Mouse (Mus musculus) MEL (cell line): Measurements from ENCODE around the gene Hoxc5. TPM values are rescaled to one million over a fixed set of nuclear protein-coding genes. Genes with fewer than 3 reads are reported as not detected.

Experiments
- DNase-seq: peaks from one replicate; pipeline ENCODE4 v3.0.0; 2011; ENCODE audit warnings: low read depth, low spot score
- H3K27ac ChIP-seq: 2 replicates; pipeline ENCODE4 v1.5.1; 2012; ENCODE audit warnings: low read depth, mild to moderate bottlenecking, control low read depth, low read length, moderate library complexity; ENCODE audit not compliant: control insufficient read depth
- H3K27me3 ChIP-seq, 2 experiments: fragments of 150-350 bp in 1 of 2; sonication (generic) in 1 of 2; 2 replicates each; pipeline ENCODE4 v1.6.1; 2012; ENCODE audit warnings: low read length in 2 of 2, mild to moderate bottlenecking in 2 of 2, improper control_type of control experiment in 1 of 2, moderate library complexity in 1 of 2; ENCODE audit not compliant: insufficient read depth in 2 of 2, control insufficient read depth in 1 of 2
- H3K36me3 ChIP-seq, 2 experiments: 2 replicates each; pipeline ENCODE4 v1.6.1; 2012 to 2014; ENCODE audit warnings: low read length in 2 of 2, improper control_type of control experiment in 1 of 2, inconsistent platforms in 1 of 2, mild to moderate bottlenecking in 1 of 2; ENCODE audit not compliant: insufficient read depth in 2 of 2, control insufficient read depth in 1 of 2
- H3K4me1 ChIP-seq, 2 experiments: fragments of 150-350 bp in 1 of 2; sonication (generic) in 1 of 2; 2 replicates each; pipeline ENCODE4 v1.6.1; 2012; ENCODE audit warnings: low read length in 2 of 2, improper control_type of control experiment in 1 of 2, mild to moderate bottlenecking in 1 of 2; ENCODE audit not compliant: insufficient read depth in 2 of 2, control insufficient read depth in 1 of 2
- H3K4me3 ChIP-seq, 2 experiments: fragments of 150-350 bp in 1 of 2; sonication (generic) in 1 of 2; 2 replicates each; pipeline ENCODE4 v1.5.1; 2012; ENCODE audit warnings: low read depth in 2 of 2, low read length in 2 of 2, mild to moderate bottlenecking in 2 of 2, moderate library complexity in 2 of 2, control low read depth in 1 of 2, improper control_type of control experiment in 1 of 2; ENCODE audit not compliant: control insufficient read depth in 1 of 2, insufficient read depth in 1 of 2
- H3K79me2 ChIP-seq: 2 replicates; pipeline ENCODE4 v1.6.1; 2012; ENCODE audit warnings: mild to moderate bottlenecking, low read length, moderate library complexity; ENCODE audit not compliant: control insufficient read depth, poor library complexity, insufficient read depth
- H3K9ac ChIP-seq: 2 replicates; pipeline ENCODE4 v1.6.1; 2012; ENCODE audit warnings: low read depth, mild to moderate bottlenecking, control low read depth, low read length, moderate library complexity; ENCODE audit not compliant: control insufficient read depth, poor library complexity, severe bottlenecking
- H3K9me3 ChIP-seq: fragments of 150-350 bp; sonication (generic); replicated peaks from 2 replicates; pipeline ENCODE4 v1.6.1; 2012; ENCODE audit warnings: mild to moderate bottlenecking, low read length, improper control_type of control experiment, moderate library complexity; ENCODE audit not compliant: insufficient read depth
- BHLHE40 ChIP-seq: IDR thresholded peaks from 2 replicates; pipeline ENCODE4 v1.6.1; 2012; ENCODE audit warnings: low read depth, mild to moderate bottlenecking, inconsistent platforms, low read length, improper control_type of control experiment, borderline replicate concordance
- CHD1 ChIP-seq: IDR thresholded peaks from 2 replicates; pipeline ENCODE4 v1.6.1; 2012; ENCODE audit warnings: low read depth, mild to moderate bottlenecking, inconsistent platforms, low read length, improper control_type of control experiment
- CHD2 ChIP-seq: IDR thresholded peaks from 2 replicates; pipeline ENCODE4 v1.6.1; 2011; ENCODE audit warnings: low read length, improper control_type of control experiment
- CTCF ChIP-seq, 3 experiments: IDR thresholded peaks in 2 of 3; conservative IDR thresholded peaks in 1 of 3; 2 replicates each; pipeline ENCODE4 v1.5.1; 2011 to 2012; ENCODE audit warnings: low read length in 3 of 3, low read depth in 2 of 3, mild to moderate bottlenecking in 2 of 3, improper control_type of control experiment in 1 of 3, inconsistent platforms in 1 of 3, mixed read lengths in 1 of 3, moderate library complexity in 1 of 3; ENCODE audit not compliant: control insufficient read depth in 1 of 3, insufficient read depth in 1 of 3, poor library complexity in 1 of 3, severe bottlenecking in 1 of 3
- E2F4 ChIP-seq: IDR thresholded peaks from 2 replicates; pipeline ENCODE4 v1.6.1; 2011; ENCODE audit warnings: low read depth, low read length, improper control_type of control experiment, borderline replicate concordance
- ELF1 ChIP-seq: IDR thresholded peaks from 2 replicates; pipeline ENCODE4 v1.6.1; 2014; ENCODE audit warnings: low read depth, mild to moderate bottlenecking, inconsistent platforms, low read length, improper control_type of control experiment, moderate library complexity
- EP300 ChIP-seq, 2 experiments: IDR thresholded peaks; 2 replicates each; pipeline ENCODE4 v1.6.1; 2011; ENCODE audit warnings: improper control_type of control experiment in 2 of 2, low read length in 2 of 2, low read depth in 1 of 2, mild to moderate bottlenecking in 1 of 2
- ETS1 ChIP-seq: IDR thresholded peaks from 2 replicates; pipeline ENCODE4 v1.6.1; 2012; ENCODE audit warnings: low read depth, mild to moderate bottlenecking, inconsistent platforms, low read length, improper control_type of control experiment, moderate library complexity
- GABPA ChIP-seq: IDR thresholded peaks from 2 replicates; pipeline ENCODE4 v1.6.1; 2012; ENCODE audit warnings: low read depth, mild to moderate bottlenecking, inconsistent platforms, low read length, improper control_type of control experiment, moderate library complexity
- GATA1 ChIP-seq: IDR thresholded peaks from 2 replicates; pipeline ENCODE4 v1.6.1; 2011; ENCODE audit warnings: low read depth, low read length, improper control_type of control experiment
- HCFC1 ChIP-seq: IDR thresholded peaks from 2 replicates; pipeline ENCODE4 v1.6.1; 2012; ENCODE audit warnings: low read depth, mild to moderate bottlenecking, inconsistent platforms, low read length, improper control_type of control experiment, moderate library complexity
- JUND ChIP-seq: IDR thresholded peaks from 2 replicates; pipeline ENCODE4 v1.6.1; 2011; ENCODE audit warnings: low read depth, mild to moderate bottlenecking, improper control_type of control experiment, low read length
- KAT2A ChIP-seq: conservative IDR thresholded peaks from 2 replicates; pipeline ENCODE4 v1.6.1; 2012; ENCODE audit warnings: low read depth, low read length, improper control_type of control experiment, inconsistent platforms
- MAFK ChIP-seq: IDR thresholded peaks from 2 replicates; pipeline ENCODE4 v1.6.1; 2011; ENCODE audit warnings: low read depth, mild to moderate bottlenecking, low read length, improper control_type of control experiment, borderline replicate concordance
- MAX ChIP-seq: IDR thresholded peaks from 2 replicates; pipeline ENCODE4 v1.6.1; 2011; ENCODE audit warnings: low read length, improper control_type of control experiment
- MAZ ChIP-seq: IDR thresholded peaks from 2 replicates; pipeline ENCODE4 v1.6.1; 2012; ENCODE audit warnings: low read depth, mild to moderate bottlenecking, inconsistent platforms, low read length, improper control_type of control experiment
- MEF2A ChIP-seq: IDR thresholded peaks from 2 replicates; pipeline ENCODE4 v1.6.1; 2014; ENCODE audit warnings: low read depth, mild to moderate bottlenecking, inconsistent platforms, low read length, improper control_type of control experiment; ENCODE audit not compliant: poor library complexity, insufficient replicate concordance, severe bottlenecking; ENCODE audit errors: extremely low read depth
- MXI1 ChIP-seq: IDR thresholded peaks from 2 replicates; pipeline ENCODE4 v1.6.1; 2011; ENCODE audit warnings: mild to moderate bottlenecking, low read depth, low read length, improper control_type of control experiment
- MYB ChIP-seq: IDR thresholded peaks from 2 replicates; pipeline ENCODE4 v1.6.1; 2011; ENCODE audit warnings: mild to moderate bottlenecking, low read depth, low read length, improper control_type of control experiment
- MYC ChIP-seq: IDR thresholded peaks from 2 replicates; pipeline ENCODE4 v1.6.1; 2011; ENCODE audit warnings: low read depth, mild to moderate bottlenecking, low read length, improper control_type of control experiment, moderate library complexity
- NELFE ChIP-seq: IDR thresholded peaks from 2 replicates; pipeline ENCODE4 v1.6.1; 2011; ENCODE audit warnings: low read depth, low read length, improper control_type of control experiment
- NRF1 ChIP-seq: IDR thresholded peaks from 2 replicates; pipeline ENCODE4 v1.6.1; 2014; ENCODE audit warnings: low read depth, mild to moderate bottlenecking, inconsistent platforms, low read length, improper control_type of control experiment, moderate library complexity; ENCODE audit not compliant: poor library complexity, insufficient read depth, severe bottlenecking
- POLR2AphosphoS2 ChIP-seq: IDR thresholded peaks from 2 replicates; pipeline ENCODE4 v1.6.1; 2011; ENCODE audit warnings: low read length, improper control_type of control experiment
- POLR2AphosphoS5 ChIP-seq: IDR thresholded peaks from 2 replicates; pipeline ENCODE4 v1.6.1; 2012; ENCODE audit warnings: low read depth, borderline replicate concordance, mild to moderate bottlenecking, inconsistent platforms, low read length, moderate library complexity, mixed read lengths
- RCOR1 ChIP-seq: IDR thresholded peaks from 2 replicates; pipeline ENCODE4 v1.6.1; 2012; ENCODE audit warnings: low read depth, mild to moderate bottlenecking, inconsistent platforms, low read length, improper control_type of control experiment
- SIN3A ChIP-seq: IDR thresholded peaks from 2 replicates; pipeline ENCODE4 v1.6.1; 2012; ENCODE audit warnings: low read length, improper control_type of control experiment, inconsistent platforms
- SMC3 ChIP-seq: IDR thresholded peaks from 2 replicates; pipeline ENCODE4 v1.6.1; 2011; ENCODE audit warnings: low read depth, low read length, improper control_type of control experiment
- TAL1 ChIP-seq: IDR thresholded peaks from 2 replicates; pipeline ENCODE4 v1.6.1; 2012; ENCODE audit warnings: mild to moderate bottlenecking, inconsistent platforms, low read length, moderate library complexity, mixed read lengths
- TBP ChIP-seq: IDR thresholded peaks from 2 replicates; pipeline ENCODE4 v1.8.0; 2011; ENCODE audit warnings: low read depth, low read length, improper control_type of control experiment
- TCF12 ChIP-seq: IDR thresholded peaks from 2 replicates; pipeline ENCODE4 v1.6.1; 2014; ENCODE audit warnings: low read depth, mild to moderate bottlenecking, inconsistent platforms, low read length, improper control_type of control experiment, moderate library complexity
- UBTF ChIP-seq: IDR thresholded peaks from 2 replicates; pipeline ENCODE4 v1.6.1; 2012; ENCODE audit warnings: low read depth, mild to moderate bottlenecking, inconsistent platforms, low read length, improper control_type of control experiment, moderate library complexity, borderline replicate concordance; ENCODE audit not compliant: insufficient read depth
- USF1 ChIP-seq: IDR thresholded peaks from 2 replicates; pipeline ENCODE4 v1.6.1; 2014; ENCODE audit warnings: low read depth, mild to moderate bottlenecking, inconsistent platforms, low read length, improper control_type of control experiment, moderate library complexity
- USF2 ChIP-seq, 2 experiments: IDR thresholded peaks; 2 replicates each; pipeline ENCODE4 v1.6.1; 2011 to 2012; ENCODE audit warnings: improper control_type of control experiment in 2 of 2, low read length in 2 of 2, borderline replicate concordance in 1 of 2, inconsistent platforms in 1 of 2, low read depth in 1 of 2, mild to moderate bottlenecking in 1 of 2; ENCODE audit not compliant: insufficient read depth in 1 of 2
- ZC3H11A ChIP-seq: IDR thresholded peaks from 2 replicates; pipeline ENCODE4 v1.6.1; 2012; ENCODE audit warnings: low read depth, mild to moderate bottlenecking, inconsistent platforms, low read length, improper control_type of control experiment
- ZKSCAN1 ChIP-seq: IDR thresholded peaks from 2 replicates; pipeline ENCODE4 v1.6.1; 2012; ENCODE audit warnings: low read depth, mild to moderate bottlenecking, inconsistent platforms, low read length, improper control_type of control experiment, moderate library complexity
- ZMIZ1 ChIP-seq: IDR thresholded peaks from 2 replicates; pipeline ENCODE4 v1.6.1; 2012; ENCODE audit warnings: low read depth, mild to moderate bottlenecking, inconsistent platforms, low read length, improper control_type of control experiment, moderate library complexity
- ZNF384 ChIP-seq: IDR thresholded peaks from 2 replicates; pipeline ENCODE4 v1.6.1; 2012; ENCODE audit warnings: low read depth, mild to moderate bottlenecking, inconsistent platforms, low read length, improper control_type of control experiment
- polyA plus RNA-seq, 2 experiments: library from polyadenylated mRNA; stranded (reverse) in 1 of 2; unstranded in 1 of 2; fragments of >175 nt in 1 of 2; fragments of >200 nt in 1 of 2; gene quantifications; 2 replicates each; pipeline versions ENCODE4 v1.2.1 to v1.2.4; 2012; ENCODE audit warnings: low replicate concordance in 2 of 2, low read depth in 1 of 2; ENCODE audit not compliant: insufficient read length in 2 of 2, insufficient read depth in 1 of 2, missing spikeins in 1 of 2
- total RNA-seq: library from RNA; depleted of rRNA; stranded (reverse); fragments of 300-350 nt; gene quantifications from 2 replicates; pipeline ENCODE4 v1.2.3, GENCODE M21; 2012

The Hoxc5 gene
- total and polyA plus RNA-seq, 3 experiments = 0.46 to 3.0 TPM; not detected in 1

- Histone ChIP-seq H3K79me2 (peaks cover 24% of the 10 kb centered on the region), H3K27ac (peak within 1 kb of the TSS; percentile 99), H3K9ac (peak within 1 kb of the TSS; percentile 98), H3K36me3 (peaks cover 0 to 25% of the 10 kb centered on the region in 2 experiments; a peak in 2 of 4 replicates), H3K9me3 (no peaks in the 10 kb centered on the region), H3K4me3 (peak within 1 kb of the TSS; percentile 68), H3K4me1 (peaks cover 11 to 30% of the 10 kb centered on the region in 2 experiments), H3K27me3 (no peaks in the 10 kb centered on the region)
- DNase-seq = peak; percentile 85
- TF ChIP-seq TCF12 (no peak; the same call in 1 of the 2 replicates), CTCF (IDR thresholded peaks at IDR 0.05 in 2 of 3, conservative IDR thresholded peaks at IDR 0.05 in 1 of 3; ENCODE audit: control insufficient read depth in 1 of 3, insufficient read depth in 1 of 3, low read depth in 2 of 3, low read length in 3 of 3, poor library complexity in 1 of 3, severe bottlenecking in 1 of 3) (no peak), JUND (no peak), MXI1 (peak; percentile 9), POLR2AphosphoS5 (no peak), ZC3H11A (no peak), RCOR1 (no peak), ZNF384 (no peak), ELF1 (no peak), MYC (peak; percentile 17; the same call in 1 of the 2 replicates), POLR2AphosphoS2 (no peak), E2F4 (no peak; the same call in 1 of the 2 replicates), MYB (no peak), USF1 (peak; percentile 75), MEF2A (no peak), ZMIZ1 (no peak), MAFK (no peak), BHLHE40 (no peak), EP300 (IDR thresholded peaks at IDR 0.05; ENCODE audit: low read depth in 1 of 2, low read length in 2 of 2) (no peak), CHD2 (no peak), UBTF (peak; percentile 88; the same call in 1 of the 2 replicates), SMC3 (no peak), MAX (no peak), NRF1 (no peak), TAL1 (no peak), USF2 (IDR thresholded peaks at IDR 0.05; ENCODE audit: borderline replicate concordance in 1 of 2, insufficient read depth in 1 of 2, low read depth in 1 of 2, low read length in 2 of 2) (no peak), SIN3A (no peak; the same call in 1 of the 2 replicates), GATA1 (no peak), TBP (peak; percentile 81), ZKSCAN1 (no peak), MAZ (0 out of 2 replicates have a peak, but pooled peaks have one; percentile 21), NELFE (no peak), ETS1 (peak; percentile 64; the same call in 1 of the 2 replicates), HCFC1 (no peak), CHD1 (no peak; the same call in 1 of the 2 replicates), KAT2A (no peak), GABPA (no peak)
Observed at GRCm38 (mm10) chr15:102997939-102998355, 30.7 kb downstream of the Hoxc5 start, which contains the start of gene Hoxc6. TSS of gene Hoxc6 (plus strand) at chr15:102998257.
